Mouse (Mus musculus): ENCODE measurements around the gene Atad1.

DNA sequence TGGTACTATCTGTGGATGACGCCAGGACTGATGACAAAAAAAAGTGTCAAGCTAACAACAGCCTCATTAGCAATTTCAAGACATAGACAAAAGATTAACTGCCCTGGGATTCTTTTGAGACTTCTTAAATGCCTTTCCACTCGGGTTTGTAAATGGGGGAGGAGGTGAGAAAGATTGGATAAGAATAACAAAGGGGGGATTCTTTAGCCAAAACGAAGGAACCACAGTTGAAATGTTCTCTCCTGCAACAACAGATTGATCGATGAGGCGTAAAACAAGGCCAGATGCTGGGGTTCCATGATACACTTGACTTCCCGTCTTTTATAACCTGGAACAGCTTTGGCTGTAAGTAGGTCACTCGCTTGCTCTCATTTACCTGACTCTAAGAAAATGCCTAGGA, 15.8 kb downstream of the Atad1 start:
- no peak for TF ChIP-seq CTCF (IDR thresholded peaks at IDR 0.05)
- TF ChIP-seq POLR2A (IDR thresholded peaks at IDR 0.05; ENCODE audit: insufficient read depth, low read depth, low read length) = no peak
- no peak for TF ChIP-seq EP300 (IDR thresholded peaks at IDR 0.05; ENCODE audit: insufficient read depth, low read depth, low read length)
